Mouse (Mus musculus) heart, embryonic 11.5 days (tissue): ENCODE results near the gene Ric1. TPM values are rescaled to one million over a fixed set of nuclear protein-coding genes. Genes with fewer than 3 reads are reported as not detected.

Source experiments
- ATAC-seq: fragments of 200-750 bp; cut with Nextera tagmentation; replicated peaks from 2 replicates; pipeline ENCODE4 v1.8.0; 2017; ENCODE audit warnings: moderate library complexity; ENCODE audit not compliant: insufficient number of reproducible peaks, low FRiP score, low TSS enrichment
- H3K27ac ChIP-seq: fragments of 300-500 bp; sonication (generic); 2 replicates; pipeline ENCODE4 v1.5.1; 2014; ENCODE audit warnings: mild to moderate bottlenecking, low read depth, low read length
- H3K27me3 ChIP-seq: fragments of 300-500 bp; sonication (generic); 2 replicates; pipeline ENCODE4 v1.6.1; 2014; ENCODE audit warnings: mild to moderate bottlenecking, low read length, mixed read lengths; ENCODE audit not compliant: control insufficient read depth, insufficient read depth
- H3K36me3 ChIP-seq: fragments of 300-500 bp; sonication (generic); 2 replicates; pipeline ENCODE4 v1.6.1; 2014; ENCODE audit warnings: mild to moderate bottlenecking, low read length, moderate library complexity, mixed read lengths; ENCODE audit not compliant: control insufficient read depth, insufficient read depth
- H3K4me1 ChIP-seq: fragments of 300-500 bp; sonication (generic); 2 replicates; pipeline ENCODE4 v1.6.1; 2014; ENCODE audit warnings: low read length; ENCODE audit not compliant: control insufficient read depth, insufficient read depth
- H3K4me2 ChIP-seq: fragments of 300-500 bp; sonication (generic); 2 replicates; pipeline ENCODE4 v1.6.1; 2014; ENCODE audit warnings: mild to moderate bottlenecking, moderate library complexity
- H3K4me3 ChIP-seq: fragments of 300-500 bp; sonication (generic); 2 replicates; pipeline ENCODE4 v1.5.1; 2014; ENCODE audit warnings: low read depth, low read length
- H3K9ac ChIP-seq: fragments of 300-500 bp; sonication (generic); 2 replicates; pipeline ENCODE4 v1.6.1; 2014; ENCODE audit warnings: mild to moderate bottlenecking, low read depth, low read length, moderate library complexity
- H3K9me3 ChIP-seq: fragments of 300-500 bp; sonication (generic); replicated peaks from 2 replicates; pipeline ENCODE4 v1.6.1; 2016; ENCODE audit warnings: low read length; ENCODE audit not compliant: control insufficient read depth
- WGBS: fragments of 180-500 bp; shearing (Covaris S2); extraction: QIAGEN DNeasy Blood & Tissue Kit; methylation state at CpG from one replicate; pipeline ENCODE4 v1.1.7; 2014; ENCODE audit not compliant: insufficient replicate concordance; 5-methylcytosine and 5-hydroxymethylcytosine counted together
- polyA plus RNA-seq: library from polyadenylated mRNA; unstranded; fragments of >200 nt; fragmentation: Nextera tagmentation; extraction: Ambion mirVana; gene quantifications from 2 replicates; pipeline ENCODE4 v1.2.1, GENCODE M21; 2014

Gene Ric1
- polyA plus RNA-seq = 6.5 and 8.7 TPM in 2 replicates

DNA sequence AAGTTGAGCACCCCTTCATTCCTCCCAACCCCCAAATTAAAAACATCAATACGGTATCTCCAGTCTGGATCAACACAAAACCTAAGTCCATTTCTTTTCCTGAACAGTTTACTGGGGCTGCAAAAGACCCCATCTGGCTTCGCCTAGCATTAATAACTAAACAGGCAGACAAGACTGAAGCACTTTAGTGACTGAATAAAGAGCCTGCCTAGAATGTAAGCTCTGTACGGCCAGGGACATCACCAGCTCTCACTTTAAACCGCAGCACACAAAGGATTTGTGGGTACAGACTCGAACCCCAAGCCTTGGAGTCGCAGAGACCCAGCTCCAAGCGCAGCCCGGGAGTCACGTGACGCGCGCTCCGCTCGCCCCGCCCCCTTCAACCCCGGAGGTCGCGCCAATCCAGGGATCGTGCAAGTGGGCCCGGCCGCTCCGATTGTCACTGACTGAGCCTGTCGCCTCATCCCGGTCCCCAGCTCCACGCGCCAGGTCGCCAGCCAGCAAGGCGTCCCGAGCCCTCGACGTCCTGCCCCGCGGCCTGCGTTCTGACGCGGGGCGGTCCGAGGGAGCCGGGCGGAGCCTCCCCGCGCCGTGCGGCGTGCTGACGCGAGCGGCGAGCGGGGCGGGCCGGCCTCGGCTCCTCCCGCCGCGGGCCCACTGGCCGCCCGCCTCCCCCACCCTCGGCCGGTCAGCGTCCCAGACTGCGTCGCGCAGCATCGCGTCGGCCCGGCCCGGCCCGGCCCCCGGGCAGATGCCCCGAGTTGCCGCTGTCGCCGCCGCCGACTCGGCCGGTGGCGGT is at the start of gene Ric1:
TSS of gene Ric1 (plus strand) at position 646 of the 799 bp plus-strand sequence.
- H3K9me3 ChIP-seq = no peaks in the 10 kb centered on the region
- peak within 1 kb of the TSS; percentile 73 for H3K4me3 ChIP-seq
- no peaks in the 10 kb centered on the region for H3K27me3 ChIP-seq
- no peaks in the 10 kb centered on the region; the same call in 1 of the 2 replicates for H3K36me3 ChIP-seq
- H3K27ac ChIP-seq = peak within 1 kb of the TSS; percentile 96
- peak; percentile 96 for ATAC-seq
- peaks cover 4% of the 10 kb centered on the region; the same call in 1 of the 2 replicates for H3K4me1 ChIP-seq
- under 1% methylated on average over 56 of the region's 80 CpGs for WGBS
- H3K9ac ChIP-seq = peak within 1 kb of the TSS; percentile 94
- H3K4me2 ChIP-seq = peak within 1 kb of the TSS; percentile 86

DNA sequence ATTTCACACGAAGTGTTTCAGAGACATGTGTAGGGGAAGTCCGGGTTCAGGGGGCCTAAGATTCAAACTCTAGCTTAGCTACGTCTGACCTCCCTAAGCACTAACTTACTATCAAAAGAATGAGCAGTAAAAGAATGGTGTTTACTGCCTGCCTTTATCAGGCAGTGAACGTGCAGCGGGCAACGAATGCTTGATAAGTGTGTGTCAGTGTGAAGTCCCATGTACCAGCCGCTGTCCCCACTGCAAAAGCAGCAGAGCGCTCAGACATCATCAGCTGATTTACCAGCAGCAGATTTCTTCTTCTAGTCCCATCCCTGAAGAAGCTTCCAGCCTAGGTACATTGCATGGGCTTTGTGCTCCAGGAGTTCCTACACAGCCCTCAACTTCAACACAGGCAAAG is 49.7 kb upstream of the Ric1 start:
- WGBS = 47% methylated on average over 8 of the region's 8 CpGs

DNA sequence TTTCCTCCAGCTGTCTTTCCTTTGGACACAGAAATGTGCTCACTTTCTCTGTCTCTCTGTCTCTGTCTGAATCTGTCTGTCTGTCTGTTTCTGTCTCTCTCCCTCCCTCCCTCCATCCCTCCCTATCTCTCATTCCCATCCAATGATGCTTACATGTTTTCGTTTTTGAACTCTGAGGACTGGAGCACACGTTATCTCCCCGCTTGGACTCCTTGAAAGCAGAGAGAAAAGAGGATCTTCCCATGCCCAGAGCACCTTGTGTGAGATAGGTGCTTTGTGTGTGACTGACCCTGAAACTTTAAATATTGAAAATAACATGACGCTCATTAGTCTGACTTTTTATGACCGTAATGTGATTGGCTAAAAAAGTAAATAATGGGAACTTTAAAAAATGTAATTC is 49.1 kb upstream of the Ric1 start:
- H3K4me2 ChIP-seq = no peak overlapping the region
- H3K9me3 ChIP-seq = no peaks in the 10 kb centered on the region
- H3K9ac ChIP-seq = no peak overlapping the region
- H3K27ac ChIP-seq = peak overlapping the region; percentile 41
- H3K4me3 ChIP-seq = no peak overlapping the region
- no peaks in the 10 kb centered on the region for H3K36me3 ChIP-seq
- H3K4me1 ChIP-seq = peaks cover 39% of the 10 kb centered on the region
- WGBS = 72% methylated on average over 5 of the region's 5 CpGs
- ATAC-seq = no peak
- no peaks in the 10 kb centered on the region for H3K27me3 ChIP-seq

More for the DNA sequence above, 49.7 kb upstream of the Ric1 start:
- Histone ChIP-seq H3K4me3 (no peak overlapping the region), H3K9ac (no peak overlapping the region), H3K27me3 (no peaks in the 10 kb centered on the region), H3K36me3 (no peaks in the 10 kb centered on the region), H3K4me1 (peaks cover 39% of the 10 kb centered on the region), H3K9me3 (no peaks in the 10 kb centered on the region), H3K27ac (peak overlapping the region; percentile 41), H3K4me2 (no peak overlapping the region)
- ATAC-seq = no peak

DNA sequence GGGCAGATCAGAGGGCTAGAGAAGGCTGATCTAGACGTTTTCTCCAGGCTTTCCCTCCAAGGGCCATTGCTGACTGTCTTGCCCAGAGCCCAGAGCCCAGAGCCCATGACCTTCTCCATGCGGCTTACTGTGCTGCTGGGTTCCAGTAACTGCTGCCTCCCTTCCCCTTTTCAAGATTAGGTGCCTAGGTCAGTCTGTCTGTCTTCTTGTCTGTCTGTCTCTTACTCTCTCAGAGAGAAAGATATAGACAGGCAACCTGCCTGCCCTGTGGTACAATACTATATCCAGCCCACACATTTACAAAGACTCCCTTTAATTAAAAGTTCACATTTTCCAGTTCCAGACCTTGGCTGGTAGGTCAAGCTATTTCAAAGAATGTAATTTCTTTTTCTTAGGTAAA is 47.3 kb upstream of the Ric1 start:
- H3K27ac ChIP-seq = no peak overlapping the region
- no peak for ATAC-seq
- no peaks in the 10 kb centered on the region for H3K36me3 ChIP-seq
- H3K9ac ChIP-seq = no peak overlapping the region
- H3K27me3 ChIP-seq = no peaks in the 10 kb centered on the region
- H3K9me3 ChIP-seq = no peaks in the 10 kb centered on the region
- WGBS = 56% methylated on average over 2 of the region's 2 CpGs
- no peak overlapping the region for H3K4me2 ChIP-seq
- no peak overlapping the region for H3K4me3 ChIP-seq
- H3K4me1 ChIP-seq = peaks cover 26% of the 10 kb centered on the region

DNA sequence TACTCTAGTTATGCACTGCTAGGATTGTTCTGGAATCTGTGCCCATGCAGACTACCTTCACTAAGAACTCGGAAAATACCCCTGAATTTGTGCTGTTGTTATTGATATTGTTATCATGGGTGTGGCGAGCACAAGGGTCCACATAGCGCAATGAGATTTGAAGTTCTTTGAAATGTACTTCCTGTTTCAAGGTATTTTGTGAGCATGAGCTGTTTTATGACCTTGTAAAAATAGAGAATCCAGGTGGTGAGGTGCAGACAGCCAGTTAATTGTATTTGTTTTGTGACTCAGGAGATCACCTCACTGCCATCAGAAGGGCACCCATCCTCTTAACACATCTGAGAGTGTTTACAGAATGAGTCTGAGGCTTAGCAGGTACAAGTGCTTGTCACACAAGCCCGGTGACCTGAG is 46.9 kb upstream of the Ric1 start:
- Histone ChIP-seq H3K9ac (no peak overlapping the region), H3K9me3 (no peaks in the 10 kb centered on the region), H3K4me3 (no peak overlapping the region), H3K27ac (no peak overlapping the region), H3K27me3 (no peaks in the 10 kb centered on the region), H3K36me3 (no peaks in the 10 kb centered on the region), H3K4me1 (peaks cover 22% of the 10 kb centered on the region), H3K4me2 (no peak overlapping the region)
- ATAC-seq = no peak
- WGBS = 64% methylated on average over 4 of the region's 4 CpGs

DNA sequence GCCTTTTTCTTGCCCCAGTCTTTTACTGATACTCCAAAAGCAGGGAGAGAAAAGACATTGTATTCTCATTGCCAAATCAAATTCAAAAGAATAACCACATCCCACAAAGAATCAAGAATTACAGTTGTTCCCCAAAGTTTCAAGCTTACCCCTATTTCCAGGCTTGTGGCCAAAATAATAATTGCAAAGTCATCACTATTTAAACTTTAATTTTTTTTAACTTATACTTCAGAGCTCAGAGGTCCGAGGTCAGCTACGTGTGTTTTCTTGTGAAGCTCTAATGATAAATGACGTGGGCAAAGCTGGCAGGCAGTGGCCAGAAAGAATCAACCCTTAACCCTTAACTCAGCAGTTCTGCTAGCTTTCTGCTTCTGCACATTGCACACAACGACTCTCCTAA is 43.5 kb upstream of the Ric1 start:
- Histone ChIP-seq H3K4me2 (no peak overlapping the region), H3K27me3 (no peaks in the 10 kb centered on the region), H3K9me3 (no peaks in the 10 kb centered on the region), H3K36me3 (no peaks in the 10 kb centered on the region), H3K9ac (no peak overlapping the region), H3K4me3 (no peak overlapping the region), H3K27ac (no peak overlapping the region), H3K4me1 (no peaks in the 10 kb centered on the region)
- no peak for ATAC-seq
- WGBS = 39% methylated on average over 4 of the region's 4 CpGs

DNA sequence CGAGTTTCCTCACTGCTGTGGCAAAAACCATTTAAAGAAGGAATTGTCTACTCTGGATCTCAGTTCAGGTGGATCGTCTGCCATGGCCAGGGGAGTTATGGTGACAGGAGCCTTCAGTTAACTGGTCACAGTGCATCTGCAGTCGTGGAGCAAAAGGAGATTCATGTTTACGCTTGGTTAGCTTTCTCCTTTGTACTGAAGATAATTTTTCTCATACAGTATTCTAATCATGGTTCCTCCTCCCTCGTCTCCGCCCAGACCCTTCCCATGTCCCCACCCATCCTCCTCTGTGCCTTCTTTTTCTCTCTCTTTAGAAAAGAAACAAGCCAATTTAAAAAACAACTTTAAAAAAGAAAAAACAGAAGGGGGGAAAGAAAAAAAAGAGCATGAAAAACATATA is 40.5 kb upstream of the Ric1 start:
- no peaks in the 10 kb centered on the region for H3K9me3 ChIP-seq
- no peak overlapping the region for H3K9ac ChIP-seq
- H3K4me2 ChIP-seq = no peak overlapping the region
- no peaks in the 10 kb centered on the region for H3K27me3 ChIP-seq
- H3K4me1 ChIP-seq = no peaks in the 10 kb centered on the region
- 75% methylated on average over 6 of the region's 6 CpGs for WGBS
- ATAC-seq = no peak
- no peaks in the 10 kb centered on the region for H3K36me3 ChIP-seq
- no peak overlapping the region for H3K27ac ChIP-seq
- no peak overlapping the region for H3K4me3 ChIP-seq

DNA sequence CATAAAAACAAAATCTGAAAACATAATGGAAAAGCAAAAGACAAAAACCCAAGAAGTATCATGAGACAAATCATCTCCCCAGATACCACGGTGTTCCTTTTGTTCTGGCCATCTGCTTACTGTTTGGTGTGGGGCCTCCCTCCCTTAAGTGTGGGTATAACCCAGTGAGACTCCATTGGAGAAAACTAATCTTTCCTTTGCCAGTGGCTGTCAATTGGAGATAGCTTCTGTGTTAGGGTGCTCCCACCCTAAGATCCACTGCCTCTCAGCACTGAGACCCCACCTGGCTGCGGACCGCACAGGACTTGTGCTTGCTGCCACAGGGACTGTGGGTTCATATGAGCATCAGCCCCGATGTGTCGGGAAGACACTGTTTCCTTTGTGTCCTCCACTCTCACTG is 39.9 kb upstream of the Ric1 start:
- WGBS = 76% methylated on average over 5 of the region's 5 CpGs
- ATAC-seq = no peak
- no peaks in the 10 kb centered on the region for H3K9me3 ChIP-seq
- no peaks in the 10 kb centered on the region for H3K4me1 ChIP-seq
- no peaks in the 10 kb centered on the region for H3K36me3 ChIP-seq
- no peaks in the 10 kb centered on the region for H3K27me3 ChIP-seq
- no peak overlapping the region for H3K27ac ChIP-seq
- no peak overlapping the region for H3K4me3 ChIP-seq
- no peak overlapping the region for H3K4me2 ChIP-seq
- H3K9ac ChIP-seq = no peak overlapping the region

DNA sequence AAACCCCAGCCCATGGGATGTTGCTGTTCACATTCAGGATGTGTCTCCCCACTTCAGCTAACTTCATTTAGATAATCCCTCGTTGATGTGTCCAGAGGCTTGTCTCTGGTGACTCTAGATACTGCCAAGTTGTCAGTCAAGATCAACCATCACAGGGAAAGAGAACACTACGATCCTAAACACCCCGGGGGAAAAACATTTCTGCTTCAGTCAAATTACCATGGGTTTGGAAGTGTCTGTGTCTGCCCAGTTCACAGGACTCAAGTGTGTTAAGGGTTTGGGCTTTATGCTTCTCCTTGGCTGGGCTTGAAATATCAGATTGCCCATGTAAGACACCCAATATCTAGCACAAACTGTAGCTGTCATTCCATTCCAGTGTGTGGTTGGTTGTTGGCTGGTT is 39.4 kb upstream of the Ric1 start:
- no peaks in the 10 kb centered on the region for H3K9me3 ChIP-seq
- ATAC-seq = no peak
- no peaks in the 10 kb centered on the region for H3K36me3 ChIP-seq
- WGBS = 56% methylated on average over 3 of the region's 3 CpGs
- H3K4me3 ChIP-seq = no peak overlapping the region
- no peak overlapping the region for H3K9ac ChIP-seq
- no peak overlapping the region for H3K4me2 ChIP-seq
- H3K27me3 ChIP-seq = no peaks in the 10 kb centered on the region
- no peaks in the 10 kb centered on the region for H3K4me1 ChIP-seq
- no peak overlapping the region for H3K27ac ChIP-seq
